Mouse (Mus musculus): ENCODE data around the gene BC048562. TPM values are rescaled to one million over a fixed set of nuclear protein-coding genes. Genes with fewer than 3 reads are reported as not detected.
A peak's percentile ranks its signal among the peaks of the same experiment; 100 is the strongest.

BC048562 gene
- polyA plus RNA-seq, 1 experiment from 2014 or later, result not detected

DNA sequence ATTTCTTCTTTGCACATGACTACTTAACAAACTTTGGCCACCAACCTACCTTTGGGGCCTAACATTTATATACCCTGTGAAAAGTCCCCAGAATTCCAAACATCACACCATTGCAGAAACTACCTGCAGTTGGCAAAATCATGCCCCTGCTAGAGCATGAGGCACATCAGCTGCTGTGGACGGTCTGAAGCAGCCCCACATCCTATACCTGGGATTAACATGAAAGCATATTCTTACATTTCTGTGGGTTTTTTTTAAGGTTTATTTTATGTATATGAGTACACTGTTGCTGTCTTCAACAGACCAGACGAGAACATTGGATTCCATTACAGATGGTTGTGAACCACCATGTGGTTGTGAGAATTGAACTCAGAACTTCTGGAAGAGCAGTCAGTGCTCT is 29.9 kb downstream of the BC048562 start:
- H3K4me3 ChIP-seq (ENCODE audit: control insufficient read depth in 1 of 2, insufficient read depth in 1 of 2, low read depth in 1 of 2, low read length in 2 of 2), result no peak overlapping the region
- H3K4me2 ChIP-seq (ENCODE audit: low read length), result no peak overlapping the region
- H3K27me3 ChIP-seq (ENCODE audit: control insufficient read depth, insufficient read depth, low read length), result no peaks in the 10 kb centered on the region
- H3K4me1 ChIP-seq (ENCODE audit: control insufficient read depth in 2 of 2, insufficient read depth in 2 of 2, low read length in 2 of 2), result peaks cover 10 to 15% of the 10 kb centered on the region in 2 experiments
- ATAC-seq (ENCODE audit: insufficient number of reproducible peaks, insufficient read depth, low FRiP score, low read depth), result no peak
- H3K9me3 ChIP-seq (ENCODE audit: control insufficient read depth, low read length), result no peaks in the 10 kb centered on the region
- 94% methylated on average over 2 of the region's 2 CpGs for WGBS
- no peak overlapping the region for H3K27ac ChIP-seq (replicated peaks in 1 of 2; ENCODE audit: control insufficient read depth in 1 of 2, insufficient read depth in 1 of 2, low read depth in 2 of 2, low read length in 2 of 2)
- H3K36me3 ChIP-seq (ENCODE audit: control insufficient read depth, insufficient read depth, low read length), result peaks cover 39% of the 10 kb centered on the region
- H3K9ac ChIP-seq (ENCODE audit: low read length), result no peak overlapping the region

DNA sequence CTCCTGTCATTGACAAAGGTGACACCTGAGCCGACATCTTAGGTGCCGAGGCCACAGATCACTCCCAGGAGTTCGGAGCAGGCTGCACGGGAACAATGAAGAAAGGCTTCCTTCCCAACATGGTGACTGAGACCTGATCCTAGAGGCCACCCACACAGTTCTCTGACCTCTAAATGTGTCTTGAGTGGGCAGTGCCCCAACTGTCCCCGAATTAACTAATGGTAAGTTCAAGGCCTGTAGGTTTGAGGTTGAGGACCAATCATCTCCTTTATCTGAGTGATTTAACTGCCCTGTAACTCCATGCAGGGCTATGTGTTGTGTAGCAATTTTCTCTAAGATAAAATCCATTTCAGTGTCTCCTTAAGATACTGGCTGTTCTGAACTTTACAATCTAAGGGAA is 33.1 kb downstream of the BC048562 start:
- Histone ChIP-seq H3K4me2 (ENCODE audit: low read length) (no peak overlapping the region), H3K9ac (ENCODE audit: low read length) (no peak overlapping the region), H3K27me3 (ENCODE audit: control insufficient read depth, insufficient read depth, low read length) (no peaks in the 10 kb centered on the region), H3K9me3 (ENCODE audit: control insufficient read depth, low read length) (no peaks in the 10 kb centered on the region), H3K27ac (replicated peaks in 1 of 2; ENCODE audit: control insufficient read depth in 1 of 2, insufficient read depth in 1 of 2, low read depth in 2 of 2, low read length in 2 of 2) (no peak overlapping the region), H3K4me1 (ENCODE audit: control insufficient read depth in 2 of 2, insufficient read depth in 2 of 2, low read length in 2 of 2) (no peaks in the 10 kb centered on the region), H3K36me3 (ENCODE audit: control insufficient read depth, insufficient read depth, low read length) (peaks cover 20% of the 10 kb centered on the region), H3K4me3 (ENCODE audit: control insufficient read depth in 1 of 2, insufficient read depth in 1 of 2, low read depth in 1 of 2, low read length in 2 of 2) (no peak overlapping the region)
- ATAC-seq (ENCODE audit: insufficient number of reproducible peaks, insufficient read depth, low FRiP score, low read depth), result no peak
- 71% methylated on average over 5 of the region's 5 CpGs for WGBS

DNA sequence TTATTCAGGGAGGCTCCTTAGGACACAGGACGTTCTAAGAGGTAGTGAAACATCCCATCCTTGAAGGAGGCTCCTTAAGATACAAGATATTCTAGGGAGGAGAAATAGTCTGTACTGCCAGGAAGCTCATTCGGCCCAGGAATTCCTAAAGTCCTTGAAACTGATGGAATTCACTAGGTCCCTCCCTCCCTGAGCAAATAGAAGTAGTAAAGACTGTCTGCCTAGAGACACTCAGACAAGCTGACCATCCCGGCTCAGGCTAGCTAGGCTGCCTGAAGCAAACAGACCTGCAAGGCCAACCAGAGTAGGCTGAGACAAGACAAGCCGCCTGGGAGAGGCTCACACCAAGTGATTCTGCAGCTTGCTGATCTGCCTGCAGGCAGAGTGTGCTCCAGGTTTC is 33.6 kb downstream of the BC048562 start:
- H3K9me3 ChIP-seq (ENCODE audit: control insufficient read depth, low read length), result no peaks in the 10 kb centered on the region
- no peak for ATAC-seq (ENCODE audit: insufficient number of reproducible peaks, insufficient read depth, low FRiP score, low read depth)
- no peak overlapping the region for H3K27ac ChIP-seq (replicated peaks in 1 of 2; ENCODE audit: control insufficient read depth in 1 of 2, insufficient read depth in 1 of 2, low read depth in 2 of 2, low read length in 2 of 2)
- H3K9ac ChIP-seq (ENCODE audit: low read length), result no peak overlapping the region
- 56% methylated on average over 4 of the region's 4 CpGs for WGBS
- no peak overlapping the region for H3K4me2 ChIP-seq (ENCODE audit: low read length)
- no peaks in the 10 kb centered on the region for H3K27me3 ChIP-seq (ENCODE audit: control insufficient read depth, insufficient read depth, low read length)
- H3K4me1 ChIP-seq (ENCODE audit: control insufficient read depth in 2 of 2, insufficient read depth in 2 of 2, low read length in 2 of 2), result no peaks in the 10 kb centered on the region
- H3K36me3 ChIP-seq (ENCODE audit: control insufficient read depth, insufficient read depth, low read length), result peaks cover 16% of the 10 kb centered on the region
- H3K4me3 ChIP-seq (ENCODE audit: control insufficient read depth in 1 of 2, insufficient read depth in 1 of 2, low read depth in 1 of 2, low read length in 2 of 2), result no peak overlapping the region

DNA sequence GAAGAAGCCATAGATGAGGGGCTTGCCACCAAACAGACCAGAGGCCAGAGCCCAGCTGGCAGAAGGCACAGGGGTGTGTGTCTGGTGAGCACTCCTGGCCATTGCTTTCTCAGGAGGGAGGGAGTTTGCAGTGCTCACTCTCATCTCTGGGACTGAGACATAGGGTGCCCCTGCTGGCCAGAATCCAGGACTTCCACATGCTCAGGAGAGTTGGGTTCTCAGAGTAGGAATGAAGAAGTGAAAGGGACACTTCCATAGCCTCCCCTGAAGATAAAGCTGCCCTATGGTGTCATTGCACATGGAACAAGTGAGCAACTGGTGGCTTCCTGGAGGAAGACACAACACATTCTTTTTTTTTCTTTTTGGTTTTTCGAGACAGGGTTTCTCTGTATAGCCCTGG is 38.2 kb downstream of the BC048562 start:
- ATAC-seq (ENCODE audit: insufficient number of reproducible peaks, insufficient read depth, low FRiP score, low read depth), result no peak
- Histone ChIP-seq H3K9ac (ENCODE audit: low read length) (no peak overlapping the region), H3K4me1 (ENCODE audit: control insufficient read depth in 2 of 2, insufficient read depth in 2 of 2, low read length in 2 of 2) (peaks cover 6% of the 10 kb centered on the region in 2 experiments), H3K4me2 (ENCODE audit: low read length) (no peak overlapping the region), H3K27ac (replicated peaks in 1 of 2; ENCODE audit: control insufficient read depth in 1 of 2, insufficient read depth in 1 of 2, low read depth in 2 of 2, low read length in 2 of 2) (no peak overlapping the region), H3K27me3 (ENCODE audit: control insufficient read depth, insufficient read depth, low read length) (no peaks in the 10 kb centered on the region), H3K36me3 (ENCODE audit: control insufficient read depth, insufficient read depth, low read length) (no peaks in the 10 kb centered on the region), H3K9me3 (ENCODE audit: control insufficient read depth, low read length) (no peaks in the 10 kb centered on the region), H3K4me3 (ENCODE audit: control insufficient read depth in 1 of 2, insufficient read depth in 1 of 2, low read depth in 1 of 2, low read length in 2 of 2) (no peak overlapping the region)
- 50% methylated on average over 1 of the region's 1 CpGs for WGBS

DNA sequence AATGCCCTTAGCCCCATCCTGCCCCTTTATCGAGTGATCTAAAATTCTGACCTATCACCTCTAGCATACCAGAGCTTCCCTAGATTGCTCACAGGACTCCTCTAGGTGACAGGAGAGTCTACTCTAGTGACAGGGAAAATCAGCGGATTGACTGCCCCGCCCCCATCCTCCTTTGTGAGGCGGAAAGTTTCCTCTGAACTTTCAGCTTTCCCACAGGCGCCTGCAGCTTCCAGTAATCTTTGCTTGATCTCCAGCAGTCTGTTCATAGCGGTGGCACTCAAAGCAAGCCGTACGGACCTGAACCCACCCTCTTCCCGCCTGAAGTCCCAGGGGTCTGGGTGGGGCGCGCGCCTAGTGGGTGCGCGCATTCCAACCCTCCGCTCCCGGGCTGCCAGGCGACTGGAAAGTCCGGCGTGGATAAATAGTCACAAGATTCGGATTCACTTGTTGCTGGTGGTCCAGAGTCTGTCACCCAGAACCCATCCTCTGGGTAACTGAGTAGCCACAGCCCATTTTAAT is 42.4 kb downstream of the BC048562 start:
- no peaks in the 10 kb centered on the region for H3K27me3 ChIP-seq (ENCODE audit: control insufficient read depth, insufficient read depth, low read length)
- peak overlapping the region; percentile 60 to 64 for H3K4me3 ChIP-seq (ENCODE audit: control insufficient read depth in 1 of 2, insufficient read depth in 1 of 2, low read depth in 1 of 2, low read length in 2 of 2)
- WGBS, result under 1% methylated on average over 20 of the region's 20 CpGs
- peak overlapping the region; percentile 96 for H3K4me2 ChIP-seq (ENCODE audit: low read length)
- H3K36me3 ChIP-seq (ENCODE audit: control insufficient read depth, insufficient read depth, low read length), result peaks cover 25% of the 10 kb centered on the region
- peaks cover 26 to 28% of the 10 kb centered on the region in 2 experiments for H3K4me1 ChIP-seq (ENCODE audit: control insufficient read depth in 2 of 2, insufficient read depth in 2 of 2, low read length in 2 of 2)
- peak overlapping the region; percentile 79 for H3K9ac ChIP-seq (ENCODE audit: low read length)
- H3K9me3 ChIP-seq (ENCODE audit: control insufficient read depth, low read length), result no peaks in the 10 kb centered on the region
- peak; percentile 65 for ATAC-seq (ENCODE audit: insufficient number of reproducible peaks, insufficient read depth, low FRiP score, low read depth)
- peak overlapping the region; percentile 90 for H3K27ac ChIP-seq (replicated peaks in 1 of 2; ENCODE audit: control insufficient read depth in 1 of 2, insufficient read depth in 1 of 2, low read depth in 2 of 2, low read length in 2 of 2)

DNA sequence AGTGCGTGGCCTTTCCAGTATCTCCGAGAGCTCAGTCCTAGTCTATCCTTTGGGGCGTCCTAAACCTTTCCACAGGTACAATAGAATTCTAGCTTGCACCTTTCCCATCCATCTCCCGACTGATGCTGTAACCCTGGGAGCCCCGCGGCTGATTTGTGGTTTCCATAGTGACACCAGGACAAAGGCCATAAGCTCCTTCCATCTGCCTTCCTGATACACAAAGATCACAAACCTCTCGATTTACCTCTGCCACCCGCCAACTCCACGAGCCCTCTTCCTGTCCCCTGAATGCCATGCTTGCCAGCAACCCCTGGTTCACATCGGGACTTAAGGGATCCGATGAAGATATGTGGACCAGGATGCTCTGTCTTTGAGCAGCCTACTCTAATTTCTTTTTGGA is 43.0 kb downstream of the BC048562 start:
- Histone ChIP-seq H3K4me1 (ENCODE audit: control insufficient read depth in 2 of 2, insufficient read depth in 2 of 2, low read length in 2 of 2) (peaks cover 26 to 28% of the 10 kb centered on the region in 2 experiments), H3K9me3 (ENCODE audit: control insufficient read depth, low read length) (no peaks in the 10 kb centered on the region), H3K36me3 (ENCODE audit: control insufficient read depth, insufficient read depth, low read length) (peaks cover 30% of the 10 kb centered on the region), H3K27me3 (ENCODE audit: control insufficient read depth, insufficient read depth, low read length) (no peaks in the 10 kb centered on the region), H3K9ac (ENCODE audit: low read length) (peak overlapping the region; percentile 79; the same call in 1 of the 2 replicates), H3K4me2 (ENCODE audit: low read length) (peak overlapping the region; percentile 96), H3K4me3 (ENCODE audit: control insufficient read depth in 1 of 2, insufficient read depth in 1 of 2, low read depth in 1 of 2, low read length in 2 of 2) (no peak overlapping the region), H3K27ac (replicated peaks in 1 of 2; ENCODE audit: control insufficient read depth in 1 of 2, insufficient read depth in 1 of 2, low read depth in 2 of 2, low read length in 2 of 2) (peak overlapping the region; percentile 33 to 90; a peak in 3 of 4 replicates)
- no peak for ATAC-seq (ENCODE audit: insufficient number of reproducible peaks, insufficient read depth, low FRiP score, low read depth)
- WGBS, result 36% methylated on average over 11 of the region's 11 CpGs

DNA sequence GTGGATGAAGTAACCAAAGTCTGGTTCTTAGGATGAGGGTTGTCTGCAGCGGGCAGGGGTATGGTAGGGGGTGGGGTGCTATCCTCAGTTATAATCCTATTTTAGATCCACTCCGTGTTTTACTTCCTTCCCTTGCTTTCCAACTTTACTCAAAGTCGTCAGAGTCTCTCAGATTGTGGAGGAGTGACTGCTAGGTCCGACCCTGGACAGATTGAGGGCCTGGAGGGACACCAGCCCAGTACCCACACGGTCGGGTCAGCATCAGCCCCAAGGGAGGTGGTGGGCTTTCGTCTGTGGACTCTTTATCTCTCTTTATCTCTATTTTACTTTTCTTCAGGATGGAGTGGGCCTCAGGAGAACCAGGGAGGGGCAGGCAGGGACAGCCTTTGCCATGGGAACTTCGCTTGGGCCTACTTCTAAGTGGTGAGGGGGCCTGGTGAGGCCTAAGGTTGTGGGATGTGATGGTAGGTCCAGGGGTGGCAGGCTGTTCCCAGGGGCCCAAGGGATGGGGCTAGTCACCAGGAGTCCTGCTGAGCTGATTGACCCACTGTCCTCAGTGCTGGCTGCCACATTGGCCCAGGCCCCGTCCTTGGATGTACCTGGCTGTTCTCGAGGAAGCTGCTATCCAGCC is 43.6 kb downstream of the BC048562 start, which contains the start of gene Lamb2:
Gene Lamb2, plus strand, starts transcription at position 16 of the 631 bp plus-strand sequence.
- peak within 1 kb of the TSS; percentile 96 for H3K4me2 ChIP-seq (ENCODE audit: low read length)
- peaks cover 26 to 28% of the 10 kb centered on the region in 2 experiments for H3K4me1 ChIP-seq (ENCODE audit: control insufficient read depth in 2 of 2, insufficient read depth in 2 of 2, low read length in 2 of 2)
- no peaks in the 10 kb centered on the region for H3K27me3 ChIP-seq (ENCODE audit: control insufficient read depth, insufficient read depth, low read length)
- WGBS, result 8% methylated on average over 10 of the region's 10 CpGs
- H3K27ac ChIP-seq (replicated peaks in 1 of 2; ENCODE audit: control insufficient read depth in 1 of 2, insufficient read depth in 1 of 2, low read depth in 2 of 2, low read length in 2 of 2), result peak within 1 kb of the TSS; percentile 90
- H3K9ac ChIP-seq (ENCODE audit: low read length), result peak within 1 kb of the TSS; percentile 92
- no peaks in the 10 kb centered on the region for H3K9me3 ChIP-seq (ENCODE audit: control insufficient read depth, low read length)
- peak; percentile 51 for ATAC-seq (ENCODE audit: insufficient number of reproducible peaks, insufficient read depth, low FRiP score, low read depth)
- H3K4me3 ChIP-seq (ENCODE audit: control insufficient read depth in 1 of 2, insufficient read depth in 1 of 2, low read depth in 1 of 2, low read length in 2 of 2), result peak within 1 kb of the TSS; percentile 60 to 83
- peaks cover 36% of the 10 kb centered on the region for H3K36me3 ChIP-seq (ENCODE audit: control insufficient read depth, insufficient read depth, low read length)
